Mouse (Mus musculus) forelimb bud, embryonic 11.5 days (tissue): Measurements from ENCODE around the gene Csrp1.
A peak's percentile ranks its signal among the peaks of the same experiment; 100 is the strongest.

Experiments used
- DNase-seq: peaks from one replicate; pipeline ENCODE4 v3.0.0-alpha.2; 2012; ENCODE audit warnings: low read depth, low spot score

Csrp1 gene

DNA sequence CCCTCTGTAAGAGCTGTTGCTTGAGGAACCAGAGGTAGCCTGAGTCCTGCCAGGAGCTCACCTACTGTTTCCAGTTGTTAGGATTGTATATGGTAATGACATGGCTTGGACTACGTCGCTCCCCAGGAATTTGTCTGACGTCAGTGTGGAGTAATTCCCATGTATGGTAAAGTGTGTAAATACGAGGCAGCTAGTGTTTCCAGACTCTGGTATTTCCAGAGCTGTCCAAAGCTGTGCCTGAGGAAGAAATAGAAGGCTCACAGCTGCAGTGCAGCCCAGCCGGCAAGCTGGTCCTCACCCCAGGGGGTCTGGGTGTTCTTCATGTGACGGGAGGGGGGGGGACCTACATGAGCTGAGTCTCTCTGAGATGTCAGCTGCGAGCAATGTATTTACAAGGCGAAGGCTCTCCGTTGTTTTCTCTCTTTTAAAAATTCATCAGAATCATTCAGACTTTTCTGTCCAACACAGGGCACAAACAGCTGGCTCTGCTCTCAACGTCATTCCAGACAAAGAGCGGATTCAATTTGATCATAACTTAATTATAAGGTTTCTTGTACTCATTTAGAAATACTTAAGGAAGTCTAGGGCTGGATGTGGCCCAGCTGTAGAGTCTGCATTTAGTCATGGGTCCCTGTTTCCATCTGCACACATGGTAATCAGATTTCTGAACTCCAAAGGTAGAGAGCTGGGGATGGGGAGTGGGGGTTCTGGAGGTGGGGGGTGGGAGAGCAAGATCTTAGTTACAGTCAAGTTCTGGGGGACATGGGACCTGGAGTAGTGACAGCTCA lies 12.2 kb downstream of the Csrp1 start:
- DNase-seq = peak; percentile 85

DNA sequence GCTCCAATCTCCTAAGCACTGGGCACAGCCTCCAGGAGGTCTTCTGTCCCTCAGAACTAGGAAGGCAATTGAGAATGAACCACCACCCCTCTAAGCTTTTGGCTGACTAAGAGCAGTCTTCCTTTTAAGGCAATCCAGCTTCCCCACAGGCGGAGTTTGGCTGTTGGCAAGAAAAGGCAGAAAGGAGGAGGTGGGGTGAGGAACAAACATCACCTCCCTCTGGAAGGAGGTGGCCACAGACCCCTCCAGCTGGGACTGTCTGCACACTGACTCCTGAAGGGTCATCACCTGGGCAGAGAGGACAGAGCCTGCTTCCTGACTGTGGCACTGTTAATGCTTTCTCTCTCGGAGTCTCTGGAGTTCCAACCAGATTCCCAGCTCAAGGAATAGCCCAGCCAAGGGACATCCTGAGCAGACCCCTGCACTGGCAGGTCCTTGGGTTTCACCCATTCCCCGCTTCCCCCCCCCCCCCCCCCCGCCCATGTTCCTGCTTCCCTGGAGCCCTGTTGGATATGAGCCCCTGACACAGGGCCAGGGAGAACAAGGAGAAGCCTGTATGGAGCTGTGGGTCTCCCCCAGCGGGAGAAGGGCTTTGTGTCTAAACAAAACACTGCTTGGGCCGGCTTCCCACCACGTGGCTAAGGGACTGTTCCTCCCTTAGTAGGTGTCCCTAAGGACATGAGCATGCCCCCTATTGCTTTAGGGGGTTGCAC lies 14.5 kb downstream of the Csrp1 start:
- DNase-seq = no peak

DNA sequence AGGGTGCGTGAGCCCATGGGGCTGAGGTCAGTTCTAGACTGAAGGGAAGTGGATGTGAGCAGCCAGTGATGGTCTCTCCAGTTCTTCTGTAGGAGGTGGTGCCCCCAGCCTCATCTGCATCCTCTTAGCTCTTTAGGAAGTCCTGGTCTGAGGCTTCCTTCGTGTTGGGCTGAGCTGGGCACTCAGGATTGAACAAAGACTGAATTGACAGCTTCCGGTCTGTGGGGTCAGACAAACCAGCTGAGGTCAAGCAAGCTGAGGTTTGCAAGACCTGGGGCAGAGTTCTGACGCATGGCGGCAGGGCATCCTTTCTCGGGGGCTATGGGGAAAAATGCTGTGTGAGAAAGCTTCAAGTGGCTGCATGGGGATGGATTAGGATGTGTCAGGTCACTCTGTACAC lies 15.6 kb downstream of the Csrp1 start:
- no peak for DNase-seq

DNA sequence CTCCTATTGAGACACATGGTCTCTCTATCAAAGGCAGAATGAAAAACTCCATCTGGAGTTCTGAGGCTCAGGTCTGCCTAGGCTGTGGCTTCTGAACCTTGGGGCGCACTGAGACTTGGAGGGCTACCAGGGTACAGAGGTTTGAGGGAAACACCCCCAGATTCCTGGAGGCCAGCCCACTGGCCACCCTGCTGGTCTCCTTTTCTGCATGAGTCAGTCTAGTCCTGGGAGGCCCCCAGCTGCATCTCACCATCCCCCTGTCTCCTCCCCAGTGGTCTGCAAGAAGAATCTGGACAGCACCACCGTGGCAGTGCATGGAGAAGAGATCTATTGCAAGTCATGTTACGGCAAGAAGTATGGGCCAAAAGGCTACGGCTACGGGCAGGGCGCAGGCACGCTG lies 25.1 kb downstream of the Csrp1 start:
- no peak for DNase-seq

DNA sequence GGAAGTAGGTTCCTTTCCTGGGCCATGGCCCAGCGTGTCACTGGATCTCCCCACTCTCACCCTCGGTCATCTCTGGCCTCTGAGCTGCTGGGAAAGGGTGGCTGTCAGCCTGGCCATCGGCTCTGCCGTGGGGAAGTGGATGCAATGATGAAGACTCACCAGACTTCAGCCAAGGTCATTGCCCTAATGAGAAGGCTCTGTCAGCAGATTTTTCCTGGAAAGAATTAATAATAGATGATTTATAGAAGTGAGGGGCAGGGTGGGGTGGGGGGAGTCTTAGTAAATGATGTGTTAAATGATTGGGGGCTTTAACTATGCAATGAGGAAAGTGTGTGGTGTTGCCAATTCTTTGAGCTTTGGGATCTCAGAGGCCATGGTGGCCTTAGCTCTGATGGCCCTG lies 26.4 kb downstream of the Csrp1 start:
- no peak for DNase-seq

DNA sequence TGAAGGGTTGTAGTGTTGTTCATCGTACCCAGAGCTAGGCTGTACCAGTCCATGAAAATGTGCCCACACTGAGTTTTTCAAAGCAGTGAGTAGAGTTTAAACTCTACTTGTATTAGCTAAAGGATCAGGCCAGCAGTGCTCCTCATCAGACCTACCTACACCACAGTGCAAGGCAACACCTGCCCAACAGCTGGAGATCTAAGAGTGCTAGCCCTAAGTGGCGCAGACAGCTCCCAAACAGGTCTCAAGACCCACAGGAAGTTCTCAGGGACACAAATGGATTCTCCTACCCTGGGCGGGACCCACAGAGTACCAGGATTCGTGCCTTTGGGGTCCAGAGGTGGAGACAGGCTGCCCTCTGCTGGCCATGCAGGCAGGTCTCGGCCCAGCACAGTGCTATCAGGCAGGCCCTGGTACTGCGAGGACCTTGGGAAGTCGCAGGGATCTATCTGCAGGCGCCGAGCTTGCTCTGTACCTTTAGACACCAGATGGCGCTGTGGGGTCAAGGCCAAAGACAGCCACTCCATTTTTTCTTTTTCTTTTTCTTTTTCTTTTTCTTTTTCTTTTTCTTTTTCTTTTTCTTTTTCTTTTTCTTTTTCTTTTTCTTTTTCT lies 33.0 kb downstream of the Csrp1 start:
- DNase-seq = peak; percentile 96

DNA sequence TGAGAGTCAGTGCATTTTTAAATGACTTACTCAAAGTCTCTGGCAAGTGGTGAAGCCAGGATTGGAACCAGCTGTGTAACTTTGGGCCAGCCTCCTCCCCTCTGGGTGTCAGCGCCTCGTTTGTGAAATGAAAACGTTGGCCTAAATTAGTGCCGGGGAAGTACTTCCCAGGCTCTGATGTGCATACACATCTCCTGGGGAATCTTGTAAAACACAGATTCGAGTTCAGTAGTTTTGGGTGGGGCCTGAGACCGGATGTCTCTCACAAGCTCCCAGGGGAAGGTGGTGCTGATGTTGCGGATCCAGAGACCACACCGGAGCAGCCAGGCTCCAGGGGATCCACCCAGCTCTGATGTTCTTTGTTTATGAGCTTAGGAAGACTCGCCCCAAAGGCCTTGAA lies 35.4 kb downstream of the Csrp1 start:
- no peak for DNase-seq

DNA sequence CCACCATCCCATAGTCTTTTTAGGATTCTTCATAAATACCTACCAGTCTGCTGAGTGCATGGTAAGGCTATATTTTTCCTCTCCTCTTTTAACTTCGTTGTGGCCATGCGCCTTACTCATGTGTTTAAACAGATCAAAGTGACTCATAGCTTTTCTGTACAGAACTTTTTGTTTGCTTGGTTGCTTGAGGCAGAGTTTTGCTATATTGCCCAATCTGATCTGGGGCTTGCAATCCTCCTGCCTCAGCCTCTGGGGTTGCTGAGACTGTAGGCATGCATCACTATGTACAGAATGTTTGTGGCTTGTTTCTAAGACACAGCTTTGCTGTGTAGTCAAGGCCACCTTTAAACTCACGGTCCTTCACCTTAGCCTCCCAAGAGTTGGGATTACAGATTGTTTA lies 36.1 kb downstream of the Csrp1 start:
- no peak for DNase-seq

DNA sequence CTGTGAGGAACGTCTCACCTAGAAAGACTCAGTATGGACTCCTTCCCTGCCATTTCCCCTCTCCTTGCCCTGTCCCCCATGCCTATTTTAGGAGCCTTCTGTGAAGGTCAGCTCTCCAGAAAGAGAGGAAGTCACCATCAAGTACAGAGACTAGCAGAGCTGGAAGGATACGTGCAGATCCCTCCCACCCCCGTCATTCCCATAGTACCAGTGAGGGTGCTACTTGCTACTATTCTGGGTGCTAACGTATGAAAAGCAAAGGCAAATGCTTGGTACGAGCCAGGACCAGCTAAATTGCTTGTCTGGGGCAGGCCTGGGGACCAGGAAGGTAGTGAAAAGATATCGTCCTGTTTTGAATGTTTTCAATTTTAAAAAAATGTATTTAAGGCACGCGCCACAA lies 37.4 kb downstream of the Csrp1 start:
- no peak for DNase-seq

DNA sequence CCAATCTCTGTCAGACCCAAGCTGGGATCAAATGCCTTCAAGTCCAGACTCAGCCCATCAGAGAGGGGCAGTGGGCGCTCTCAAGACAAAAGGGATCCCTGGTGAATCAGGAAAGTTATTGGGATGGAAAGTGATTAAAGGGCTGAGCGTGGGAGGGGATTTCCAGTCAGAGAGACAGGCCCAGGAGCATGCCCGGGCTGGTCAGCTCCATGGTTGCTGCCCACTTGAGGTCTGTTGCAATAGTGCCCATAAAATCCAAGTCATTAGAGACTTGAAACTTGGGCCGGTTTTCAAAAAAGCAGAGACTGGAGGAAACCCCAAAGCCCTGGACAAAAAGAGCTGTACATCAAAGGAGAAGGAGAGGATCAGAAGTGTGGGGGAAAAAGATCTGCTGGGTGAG lies 39.8 kb downstream of the Csrp1 start:
- no peak for DNase-seq

DNA sequence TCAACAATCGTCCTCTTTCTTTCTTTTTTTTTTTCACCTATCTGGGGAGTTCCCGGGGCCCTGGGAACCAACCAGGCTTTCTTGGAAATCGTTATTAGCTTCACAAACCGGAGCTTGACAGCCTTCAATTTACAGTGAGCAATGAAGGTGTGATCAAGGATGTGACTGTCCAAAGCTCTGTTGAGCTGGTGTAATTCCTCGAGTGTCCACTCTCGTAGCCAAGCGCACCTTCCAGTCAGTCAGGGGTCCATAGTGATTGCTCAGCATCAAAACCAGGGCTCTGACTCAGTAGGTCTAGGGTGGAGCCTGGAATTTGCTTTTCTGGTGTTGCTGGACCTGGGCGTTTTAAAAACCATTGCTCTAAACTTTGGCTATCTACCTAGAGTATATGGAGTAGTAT lies 40.4 kb downstream of the Csrp1 start:
- no peak for DNase-seq

DNA sequence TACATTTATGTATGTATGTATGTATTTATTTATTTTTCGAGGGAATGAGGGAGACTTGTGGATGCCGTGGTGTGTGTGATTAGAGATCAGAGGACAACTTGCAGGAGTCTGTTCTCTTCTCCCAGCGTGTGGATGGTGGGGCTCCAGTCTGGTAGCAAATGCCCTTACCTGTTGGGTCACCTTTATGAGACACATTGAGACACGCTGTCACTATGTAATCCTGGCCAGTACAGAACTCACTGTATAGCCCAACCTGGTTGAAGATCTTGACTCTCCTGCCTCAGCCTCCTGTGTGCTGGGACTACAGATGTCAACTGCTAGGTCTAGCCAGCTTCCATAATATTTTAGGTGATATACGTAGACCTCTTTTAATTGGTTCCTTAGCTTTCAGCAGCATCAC lies 41.9 kb downstream of the Csrp1 start:
- no peak for DNase-seq

DNA sequence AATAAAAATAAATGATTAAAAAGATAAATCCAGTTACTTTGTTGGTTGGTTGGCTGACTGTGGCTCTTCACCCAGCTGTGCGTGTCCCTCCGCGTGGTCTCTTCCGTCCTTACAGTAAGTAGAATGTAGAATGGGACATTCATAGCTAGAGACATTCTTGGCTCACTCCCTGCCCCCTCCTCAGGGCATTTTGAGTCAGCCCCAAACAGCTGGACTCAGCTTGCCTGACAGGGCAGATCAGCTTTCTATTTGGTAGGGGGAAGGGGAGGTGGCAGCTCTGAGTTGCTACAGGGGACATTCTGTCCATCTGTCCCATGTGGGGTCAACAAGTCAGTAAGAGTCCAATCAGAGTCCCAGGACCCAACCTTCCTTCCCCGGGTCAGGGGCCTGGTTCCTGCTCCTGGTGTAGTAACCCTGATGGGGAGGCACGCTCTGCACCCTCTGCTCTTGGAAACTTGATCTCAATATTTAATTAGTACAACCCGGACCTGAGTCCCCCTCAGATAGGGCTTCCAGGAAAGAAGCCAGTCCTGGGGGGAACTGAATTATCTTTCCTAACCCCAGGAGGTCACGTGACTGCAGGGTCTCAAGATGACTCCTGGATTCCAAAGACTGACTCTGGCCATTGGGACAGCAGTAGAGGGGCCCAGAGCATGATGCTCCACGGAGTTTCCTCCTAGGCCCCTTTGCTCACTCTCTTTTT lies 43.8 kb downstream of the Csrp1 start:
- no peak for DNase-seq

DNA sequence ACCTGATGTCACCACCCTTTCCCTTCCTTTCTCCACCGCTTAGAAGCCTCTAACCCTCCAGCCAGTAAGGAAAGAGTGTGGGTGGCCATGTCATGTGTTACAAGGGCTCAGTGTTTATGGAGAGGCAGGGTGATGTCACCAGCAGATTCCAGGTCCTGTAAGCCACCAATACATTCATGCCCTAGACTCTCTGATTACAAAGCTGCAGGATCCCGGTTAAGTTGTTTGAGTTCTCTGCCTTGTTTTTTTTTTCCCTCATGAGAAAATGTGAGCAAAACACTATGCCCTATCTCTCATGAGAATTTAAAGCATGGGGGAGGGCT lies 44.3 kb downstream of the Csrp1 start:
- DNase-seq = no peak

DNA sequence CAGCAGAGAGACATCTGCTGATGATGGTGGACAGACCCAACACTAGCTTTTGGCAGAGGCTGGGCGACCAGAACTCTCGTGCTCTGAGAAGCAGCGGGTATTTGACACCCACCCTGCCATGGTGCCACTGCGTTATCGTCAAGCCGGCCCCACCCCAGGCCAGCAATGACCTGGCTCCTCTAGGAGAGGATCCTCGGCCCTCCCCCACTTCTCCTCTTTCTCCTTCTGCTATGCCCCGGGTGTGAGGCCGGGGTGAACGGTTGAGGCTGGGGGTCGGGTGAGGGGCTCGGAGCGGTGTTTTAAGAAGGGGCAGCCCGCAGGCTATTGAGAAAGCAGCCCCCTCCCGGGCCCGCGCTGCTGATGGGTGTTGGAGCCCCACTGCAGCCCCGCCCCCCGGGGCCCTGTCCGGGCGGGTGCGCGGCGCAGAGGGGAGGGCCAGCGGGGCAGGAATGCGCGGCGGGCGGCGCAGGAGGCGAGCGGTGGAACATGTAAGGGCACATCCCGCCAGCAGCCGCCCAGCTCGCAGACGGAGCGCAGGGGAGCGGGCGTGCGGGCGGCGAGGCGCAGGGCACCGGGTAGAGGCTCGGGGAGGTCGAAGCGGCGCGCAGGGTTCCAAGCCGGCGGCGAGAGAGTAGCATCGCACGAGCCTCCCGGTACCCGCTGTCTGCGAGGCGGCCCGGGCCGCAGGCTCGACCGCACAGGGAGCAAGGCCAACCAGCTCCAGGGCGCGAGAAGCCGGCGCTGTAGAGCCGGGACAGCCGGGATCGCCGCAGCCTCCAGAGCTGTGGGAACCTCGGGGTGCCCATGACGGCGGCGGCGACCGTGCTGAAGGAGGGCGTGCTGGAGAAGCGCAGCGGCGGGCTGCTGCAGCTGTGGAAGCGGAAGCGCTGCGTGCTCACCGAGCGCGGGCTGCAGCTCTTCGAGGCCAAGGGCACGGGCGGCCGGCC lies 46.1 kb downstream of the Csrp1 start, which contains the start of gene Phlda3:
Gene Phlda3 (plus strand): TSS at position 475 of the 947 bp plus-strand sequence.
- DNase-seq = peak; percentile 52

DNA sequence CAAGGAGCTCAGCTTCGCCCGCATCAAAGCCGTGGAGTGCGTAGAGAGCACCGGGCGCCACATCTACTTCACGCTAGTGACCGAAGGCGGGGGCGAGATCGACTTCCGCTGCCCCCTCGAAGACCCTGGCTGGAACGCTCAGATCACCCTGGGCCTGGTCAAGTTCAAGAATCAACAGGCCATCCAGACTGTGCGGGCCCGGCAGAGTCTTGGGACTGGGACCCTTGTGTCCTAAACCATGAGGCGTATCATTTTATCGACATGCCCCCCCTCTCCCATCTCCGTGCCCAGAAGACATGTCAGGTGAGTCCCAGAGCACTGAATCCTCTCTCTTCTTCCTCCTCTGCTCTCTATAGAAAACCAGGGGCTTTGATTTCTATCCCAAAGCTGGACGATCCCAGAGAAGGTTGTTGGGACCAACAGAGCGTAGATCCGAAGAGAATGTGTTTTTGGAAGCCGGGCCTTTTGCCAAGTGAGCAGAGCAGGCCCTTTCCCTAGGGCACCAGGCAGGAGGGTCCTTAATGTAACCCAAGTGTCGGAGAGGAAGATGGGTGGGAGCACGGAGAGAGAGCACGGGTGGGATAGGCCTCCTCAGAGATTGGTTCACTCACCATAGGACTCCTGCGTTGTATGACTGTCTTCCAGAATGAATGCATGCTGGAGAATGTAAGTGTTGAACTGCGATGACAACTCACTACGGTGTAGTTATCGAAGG lies 46.9 kb downstream of the Csrp1 start:
- no peak for DNase-seq

DNA sequence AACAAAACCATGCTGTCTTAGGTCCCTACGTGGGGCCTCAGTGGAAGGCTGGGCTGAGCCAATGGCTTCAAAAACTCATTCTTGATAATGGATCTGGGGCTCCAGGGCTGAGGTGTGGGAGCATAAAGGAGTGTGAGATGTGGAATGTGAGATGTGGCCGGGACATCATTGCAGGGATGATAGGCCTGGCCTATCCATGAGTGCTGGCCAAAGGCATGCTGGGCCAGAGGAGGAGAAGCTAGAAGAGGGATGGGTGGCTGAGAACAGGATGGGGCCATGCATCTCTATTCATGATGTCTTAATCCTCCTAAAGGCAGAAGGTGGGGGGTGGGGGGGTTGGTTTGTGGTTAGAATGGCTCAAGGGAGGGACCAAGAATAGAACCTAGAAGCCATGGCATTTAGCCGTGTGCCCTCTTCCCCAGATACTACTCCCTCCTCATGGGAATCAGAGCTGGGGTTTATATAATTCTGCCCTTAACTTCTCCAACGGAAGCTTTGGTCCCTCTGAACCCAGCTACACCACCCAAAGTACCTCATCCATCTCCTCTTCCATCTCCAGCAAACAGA lies 47.5 kb downstream of the Csrp1 start:
- DNase-seq = no peak

DNA sequence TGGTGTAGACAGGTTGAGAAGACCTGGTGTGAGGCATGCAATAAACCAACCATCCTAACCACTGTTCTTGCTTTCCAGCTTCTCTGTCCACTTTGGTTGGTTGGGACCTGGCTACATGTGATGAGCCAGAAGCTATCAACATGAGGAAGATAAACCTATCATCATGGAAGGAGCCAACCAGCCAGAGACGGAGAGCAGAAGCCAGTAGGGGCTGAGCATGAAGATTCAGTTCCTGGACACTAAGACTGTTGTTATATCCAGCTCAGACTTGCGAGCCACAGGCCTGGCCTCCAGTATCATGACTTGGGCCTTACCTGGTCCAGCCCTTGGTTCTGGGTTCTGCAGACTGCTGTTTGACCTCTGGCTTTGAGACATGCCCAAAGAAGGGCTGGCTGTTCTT lies 48.5 kb downstream of the Csrp1 start:
- DNase-seq = no peak

DNA sequence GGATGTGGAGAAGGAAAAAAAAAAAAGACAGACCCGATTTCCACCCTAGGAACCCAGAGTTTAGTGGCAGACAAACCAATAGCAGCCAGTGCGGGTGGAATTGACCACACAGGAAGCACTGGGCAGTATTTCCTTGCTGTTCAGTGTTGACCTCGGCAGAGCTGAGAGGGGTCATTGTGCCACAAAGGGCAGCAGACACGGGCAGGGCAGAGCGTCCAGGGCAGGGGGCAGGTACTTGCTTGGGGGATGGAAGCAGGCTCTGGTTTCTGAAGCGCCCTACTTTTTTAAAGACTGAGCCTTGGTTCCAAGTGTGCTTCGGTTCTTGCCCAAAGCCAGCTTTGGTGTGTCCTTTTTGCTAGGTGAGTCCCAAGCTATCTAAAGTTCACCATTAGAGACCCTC lies 50.4 kb downstream of the Csrp1 start:
- no peak for DNase-seq

DNA sequence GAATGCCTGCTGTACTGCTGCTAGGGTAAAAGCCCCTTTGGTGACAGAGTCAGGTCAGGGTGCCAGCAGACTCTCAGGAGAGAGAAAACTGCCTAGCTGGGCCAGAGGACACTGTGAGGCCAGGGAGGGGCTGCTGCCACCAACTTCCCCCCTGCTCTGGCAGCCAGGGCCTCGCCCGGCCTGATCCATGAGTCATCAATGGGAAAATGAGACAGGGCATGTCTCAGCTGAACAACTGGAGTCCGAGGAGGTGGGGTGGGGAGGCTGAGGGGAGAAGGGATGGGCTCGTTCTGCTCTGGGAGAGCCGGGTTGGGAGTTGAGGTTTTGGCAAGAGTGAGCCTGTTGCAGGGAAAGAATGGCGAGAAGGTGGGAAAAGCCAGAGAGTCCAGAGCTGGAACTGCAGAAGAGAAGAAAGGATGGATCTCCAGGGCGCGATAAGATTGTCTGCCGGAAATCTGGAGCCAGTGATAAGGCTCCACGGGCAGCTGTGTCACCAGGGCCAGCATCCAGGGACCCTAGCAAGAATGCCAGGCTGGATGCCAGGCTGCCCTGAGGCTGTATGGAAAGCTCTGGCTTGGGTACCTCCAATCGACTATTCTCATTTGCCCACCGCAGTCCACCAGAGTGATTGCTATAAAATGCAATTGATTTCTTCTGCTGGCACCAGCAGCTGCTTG lies 51.2 kb downstream of the Csrp1 start:
- DNase-seq = no peak
